Mouse (Mus musculus) heart, postnatal 0 days (tissue): ENCODE data around the gene Mrpl18.

Source experiments
- CTCF ChIP-seq: IDR thresholded peaks from 2 replicates; pipeline ENCODE4 v1.5.1; 2016; ENCODE audit warnings: antibody characterized with exemption, control low read depth, low read depth
- EP300 ChIP-seq: IDR thresholded peaks from 2 replicates; pipeline ENCODE4 v1.6.1; 2016; ENCODE audit warnings: antibody characterized with exemption, low read depth

DNA sequence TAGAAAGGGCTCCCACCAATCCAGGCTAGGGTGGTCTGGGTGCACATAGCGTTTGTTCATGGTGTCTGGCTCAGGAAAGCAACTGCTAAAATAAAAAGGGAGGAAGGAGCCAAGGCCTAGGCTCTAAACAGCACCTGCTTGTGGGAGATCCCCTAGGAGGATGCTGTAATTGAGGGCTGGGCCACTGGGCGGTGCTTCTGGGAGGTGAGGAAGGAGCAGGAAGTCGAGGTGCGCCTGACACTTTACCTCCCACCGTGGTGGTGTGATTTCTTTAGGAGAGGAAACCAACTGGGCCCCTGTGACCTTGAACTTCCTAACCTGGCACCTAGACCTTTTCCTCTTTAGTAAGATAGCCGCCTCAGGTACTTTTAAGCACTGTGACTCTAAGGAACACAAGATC, 29.5 kb downstream of the Mrpl18 start:
- TF ChIP-seq CTCF (no peak), EP300 (no peak)
